Mouse (Mus musculus): Measurements from ENCODE around the gene Elof1.

Gene Elof1

DNA sequence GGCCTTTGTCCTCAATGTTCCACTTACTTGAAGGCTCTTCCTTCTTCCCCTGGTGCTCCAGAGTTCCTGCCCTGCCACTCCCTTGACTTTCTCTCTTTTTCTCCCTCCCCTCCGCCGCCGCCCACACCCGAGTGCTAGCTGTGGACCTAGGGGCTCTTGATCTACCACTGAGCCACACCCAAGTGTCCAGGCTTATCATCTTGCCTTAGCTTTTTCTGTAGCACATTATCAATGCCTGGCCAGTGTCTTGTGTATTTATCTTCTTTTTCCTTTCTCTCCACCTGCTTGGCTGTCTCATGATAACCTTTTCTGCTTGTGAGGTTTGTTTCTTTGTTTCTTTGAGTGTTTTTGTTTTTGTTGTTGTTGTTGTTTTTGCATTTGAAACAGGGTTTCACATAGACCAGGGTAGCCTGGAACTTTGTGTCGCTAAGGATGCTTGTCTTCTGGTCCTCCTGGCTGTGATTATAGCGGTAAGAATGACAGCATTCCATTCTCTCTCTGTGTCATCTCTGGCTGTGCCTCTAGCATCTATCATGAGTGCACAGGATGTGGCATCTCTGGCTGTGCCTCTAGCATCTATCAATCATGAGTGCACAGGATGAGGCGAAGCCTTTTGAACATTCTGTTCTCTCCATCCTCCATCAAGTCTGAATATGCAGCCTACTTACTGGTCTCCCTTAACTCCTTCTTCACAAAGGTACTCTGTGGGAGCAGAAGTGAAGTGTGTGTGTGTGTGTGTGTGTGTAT is 18.8 kb upstream of the Elof1 start, which contains the start of gene Acp5:
Acp5 (minus strand) TSS at position 68 of the 747 bp plus-strand sequence.
- DNase-seq, result no peak

DNA sequence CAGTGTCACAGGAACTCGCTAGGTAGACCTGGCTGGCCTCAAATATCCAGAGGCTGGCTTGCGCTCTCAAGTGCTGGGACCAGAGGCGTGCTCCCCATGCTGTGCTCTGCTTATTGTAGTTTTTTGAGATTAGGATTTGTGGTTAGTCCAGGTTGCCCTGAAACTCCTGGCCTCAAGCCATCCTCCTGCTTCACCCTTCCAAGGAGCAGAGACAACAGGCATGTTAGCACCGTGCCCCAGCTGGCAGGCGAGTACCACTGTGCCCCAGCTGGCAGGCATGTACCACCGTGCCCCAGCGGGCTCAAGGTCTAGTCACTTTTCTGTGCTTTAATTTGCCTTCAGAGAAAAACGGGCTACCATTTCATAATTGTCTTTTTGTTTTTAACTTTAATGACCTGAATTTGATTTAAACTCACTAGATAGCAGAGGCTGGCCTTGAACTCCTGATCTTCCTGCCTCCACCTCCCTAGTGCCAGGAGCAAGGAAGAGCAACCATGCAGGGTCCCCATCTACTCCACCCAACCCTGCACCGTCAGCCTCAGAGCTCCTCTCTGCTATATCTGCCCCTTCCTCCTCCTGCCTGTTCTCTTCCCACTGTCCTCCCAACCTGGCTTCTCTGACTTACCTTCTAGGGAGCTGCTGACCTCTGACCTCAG is 18.1 kb upstream of the Elof1 start:
- DNase-seq, result no peak

- DNase-seq, result no peak
These were observed 17.4 kb upstream of the Elof1 start for GRCm38 (mm10) chr9:22134246-22134890.

GRCm38 (mm10) chr9:22132220-22132619 is 15.2 kb upstream of the Elof1 start:
- no peak for DNase-seq

DNA sequence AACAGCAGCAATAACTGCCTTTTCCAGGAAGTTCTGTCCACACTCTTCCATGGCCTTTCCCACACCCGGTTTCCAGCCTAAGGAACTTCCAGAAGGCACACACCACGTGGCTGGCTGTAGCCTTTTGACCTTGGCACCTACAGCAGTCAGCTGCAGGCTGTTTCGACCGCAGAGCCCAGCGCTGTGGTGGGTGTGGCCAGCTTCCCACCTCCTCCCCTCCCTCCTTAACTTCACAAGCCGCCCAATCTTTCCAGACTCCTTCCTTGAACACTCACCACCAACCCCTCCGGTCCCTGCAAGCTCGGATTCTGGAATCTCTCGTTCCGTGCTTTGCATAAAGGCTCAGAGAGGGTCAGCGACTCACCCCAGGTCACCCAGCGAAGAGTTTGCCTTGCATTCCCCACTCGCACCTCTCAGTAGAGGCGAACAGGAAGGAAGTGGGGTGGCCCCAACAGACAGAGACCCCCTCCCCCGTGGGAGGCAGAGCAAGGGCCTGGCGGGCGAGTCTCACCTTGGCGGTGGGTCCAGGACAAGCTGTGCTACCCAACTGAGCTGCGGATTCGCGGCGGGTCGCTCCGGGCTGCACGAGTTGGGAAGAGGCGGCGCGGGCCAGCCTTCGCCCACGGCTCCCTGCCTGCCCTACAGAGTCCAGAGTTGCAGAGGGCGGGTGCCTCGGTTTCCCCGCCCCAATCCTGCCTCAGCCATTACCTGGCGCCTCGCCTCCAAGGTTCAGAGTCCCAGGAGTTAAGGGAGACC is 14.4 kb upstream of the Elof1 start:
- no peak for DNase-seq

DNA sequence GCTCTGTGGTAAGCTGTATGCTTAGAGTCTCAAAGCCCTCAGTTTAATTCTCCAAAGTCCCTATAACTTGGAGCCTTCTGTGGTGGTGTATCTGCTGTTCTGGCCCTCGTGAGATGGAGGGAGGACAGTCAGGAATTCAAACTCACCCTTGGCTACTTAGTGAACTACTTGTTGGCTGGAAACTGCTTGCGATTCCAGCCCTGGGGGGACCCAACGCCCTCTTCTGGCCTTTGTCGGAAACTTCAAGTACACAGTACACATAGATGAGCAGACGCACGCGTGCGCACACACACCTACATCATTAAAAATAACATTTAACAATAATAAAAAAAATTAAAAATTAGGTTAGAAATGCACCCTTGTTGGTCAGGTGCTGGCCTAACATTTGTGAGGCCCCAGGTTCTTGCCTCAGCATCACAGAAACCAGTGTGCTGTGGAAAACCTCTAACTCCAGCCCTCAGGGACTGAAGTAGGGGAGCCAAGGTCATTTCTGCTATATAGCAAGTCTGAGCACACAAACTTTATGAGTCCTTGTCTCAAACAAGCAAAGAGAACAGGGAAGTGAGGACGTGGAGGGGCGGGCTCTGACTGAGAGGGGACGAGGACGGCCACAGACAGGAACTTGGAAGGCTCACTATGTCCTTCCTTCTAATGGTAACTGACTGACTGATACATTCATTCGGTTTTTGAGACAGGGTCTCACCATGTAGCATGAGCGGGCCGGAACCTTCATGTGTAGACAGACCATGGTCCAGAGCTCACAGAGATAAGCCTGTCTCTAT is 8.5 kb upstream of the Elof1 start:
- DNase-seq, result no peak

DNA sequence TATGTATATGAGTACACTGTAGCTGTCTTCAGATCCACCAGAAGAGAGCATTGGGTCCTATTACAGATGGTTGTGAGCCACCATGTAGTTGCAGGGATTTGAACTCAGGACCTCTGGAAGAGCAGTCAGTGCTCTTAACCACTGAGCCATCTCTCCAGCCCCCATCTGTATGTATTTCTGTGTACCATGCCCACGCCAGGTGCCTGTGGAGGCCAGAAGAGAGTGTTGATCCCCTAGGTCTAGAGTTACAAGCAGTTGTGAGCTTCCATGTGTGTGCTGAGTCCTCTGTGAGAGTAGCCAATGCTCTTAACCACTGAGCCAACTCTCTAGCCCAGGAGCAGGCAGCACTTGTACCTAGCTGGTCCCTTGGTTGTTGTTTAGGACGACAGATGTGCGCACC is 7.2 kb upstream of the Elof1 start:
- no peak for DNase-seq

GRCm38 (mm10) chr9:22123069-22123609 is 6.2 kb upstream of the Elof1 start:
- no peak for DNase-seq

- DNase-seq, result no peak
These were observed 5.0 kb upstream of the Elof1 start for GRCm38 (mm10) chr9:22122005-22122404.

GRCm38 (mm10) chr9:22121545-22121944 is 4.6 kb upstream of the Elof1 start:
- DNase-seq, result no peak

DNA sequence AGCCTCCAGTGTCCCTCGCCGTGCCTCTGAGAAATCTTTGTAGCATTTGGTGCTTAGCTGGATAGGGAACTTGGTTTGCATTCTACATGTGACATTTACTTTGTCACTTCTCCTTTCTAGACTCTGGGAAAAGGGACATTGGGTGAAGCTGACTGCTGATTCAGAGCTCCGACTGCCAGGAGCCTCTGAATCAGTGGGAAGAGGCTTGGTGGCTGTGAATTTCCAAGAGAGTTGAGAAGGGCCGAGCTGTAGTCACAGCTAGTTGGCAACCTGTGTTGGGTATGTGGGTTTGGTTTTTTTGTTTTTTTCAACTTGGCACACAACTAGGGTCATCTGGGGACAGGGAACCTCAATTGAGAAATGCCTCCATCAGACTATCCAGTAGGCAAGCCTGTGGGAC is 2.6 kb upstream of the Elof1 start:
- DNase-seq, result no peak

DNA sequence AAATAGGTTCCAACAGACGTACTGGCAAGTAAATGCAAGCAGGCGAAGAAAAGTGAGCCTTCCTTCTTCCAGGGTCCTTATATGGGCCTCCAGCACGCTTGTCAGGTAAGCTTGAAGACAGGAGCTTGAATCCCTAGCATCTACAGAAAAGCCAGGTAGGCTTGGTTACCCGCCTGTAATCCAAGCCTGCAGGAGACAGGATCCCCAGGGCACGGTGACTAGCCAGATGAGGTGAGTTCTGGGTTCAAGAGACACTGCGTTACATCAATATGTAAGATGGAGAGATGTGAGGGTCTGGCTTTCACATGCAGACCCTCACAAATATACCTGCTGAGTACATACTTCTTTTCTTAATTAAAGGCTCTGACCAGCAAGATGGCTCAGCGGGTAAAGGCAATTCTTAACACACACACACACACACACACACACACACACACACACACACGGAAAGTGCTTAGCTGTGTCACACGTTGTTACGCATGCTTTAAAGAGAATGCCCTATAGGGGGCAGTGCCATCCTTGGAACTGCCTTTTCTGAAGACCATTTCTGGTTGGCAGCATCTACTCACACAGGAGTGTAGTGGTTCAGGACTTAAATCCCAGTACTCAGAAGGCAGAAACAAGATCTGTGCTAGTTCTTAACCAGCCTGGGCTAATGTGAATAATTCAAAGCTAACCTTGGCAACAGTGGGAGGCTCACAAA is 933 bp upstream of the Elof1 start:
- DNase-seq, result peak; percentile 63 to 82

DNA sequence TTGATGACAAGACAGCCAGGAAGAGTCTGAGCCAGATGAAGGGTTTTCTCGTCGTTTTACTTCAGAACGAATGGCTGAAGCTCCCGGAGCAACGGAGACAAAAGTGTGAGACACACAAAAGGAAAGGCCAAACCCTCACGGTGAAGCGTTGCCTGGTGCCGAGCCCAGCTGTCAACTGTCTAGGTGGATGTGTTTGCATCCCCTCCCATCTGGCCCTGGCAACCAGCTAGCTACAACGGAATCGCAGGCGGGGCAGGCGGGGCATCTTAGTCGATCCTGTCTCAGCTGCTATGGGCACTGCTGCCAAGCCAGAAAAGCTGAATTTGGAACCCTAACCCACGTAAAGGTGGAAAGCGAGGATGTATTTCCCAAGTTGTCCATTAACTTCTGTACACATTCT is 886 bp downstream of the Elof1 start:
- DNase-seq, result peak in 1 of 2 experiments; percentile 35

DNA sequence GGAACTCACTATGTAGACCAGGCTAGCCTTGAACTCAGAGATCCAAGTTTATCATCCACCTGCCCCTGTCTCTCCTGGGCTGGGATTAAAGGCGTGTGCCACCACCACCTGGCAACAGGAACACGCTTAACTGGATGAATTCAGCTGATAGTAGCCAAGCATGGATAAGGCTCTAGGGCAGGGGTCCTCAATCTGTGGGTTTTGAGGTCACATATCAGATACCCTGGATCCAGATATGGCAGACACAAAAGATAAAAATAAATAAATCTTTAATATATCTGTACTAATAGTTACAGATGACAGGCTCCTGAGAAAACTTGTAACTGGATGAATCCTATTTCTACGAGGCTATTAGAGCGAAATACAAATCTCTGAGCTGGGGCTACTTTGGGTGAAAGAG is 1.3 kb downstream of the Elof1 start:
- no peak for DNase-seq

- DNase-seq, result no peak
These were observed 8.8 kb downstream of the Elof1 start for GRCm38 (mm10) chr9:22108194-22108593.

- DNase-seq, result no peak
These were observed 17.1 kb downstream of the Elof1 start for GRCm38 (mm10) chr9:22099922-22100321.

DNA sequence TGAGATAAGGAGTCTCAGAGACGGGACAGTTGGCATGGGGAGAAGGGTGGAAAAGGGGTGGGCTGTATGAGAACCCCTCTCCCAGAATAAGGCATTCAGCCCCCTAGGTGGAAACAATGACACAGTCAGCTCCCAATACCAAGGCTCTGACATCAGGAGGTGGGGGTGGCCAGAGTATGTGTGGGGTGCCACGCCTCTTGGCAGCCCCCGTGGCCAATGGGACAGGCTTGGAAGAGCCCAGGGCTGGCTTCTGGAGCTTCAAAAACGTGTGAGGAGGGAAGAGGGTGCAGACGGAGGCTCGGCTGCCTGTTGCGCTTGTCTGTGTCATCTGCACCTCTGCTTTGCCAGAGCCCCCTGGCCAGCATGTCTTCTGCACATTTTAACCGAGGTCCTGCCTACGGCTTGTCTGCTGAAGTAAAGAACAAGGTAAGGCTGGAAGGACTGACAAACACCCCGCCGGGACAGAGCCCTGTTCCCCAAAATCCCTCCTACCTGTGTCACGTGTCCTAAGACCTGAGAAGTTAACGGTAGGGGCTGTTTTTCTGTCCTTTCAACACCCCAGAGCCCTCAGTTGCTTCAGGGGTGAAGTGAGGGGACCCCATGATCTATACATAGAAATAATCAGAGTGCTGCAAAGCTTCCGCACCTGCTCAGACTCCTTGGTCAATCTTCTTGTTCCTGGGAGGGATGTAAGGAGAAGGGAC is 17.8 kb downstream of the Elof1 start, which contains the start of gene Cnn1:
Cnn1 (plus strand) TSS at position 224 of the 704 bp plus-strand sequence.
- no peak for DNase-seq

GRCm38 (mm10) chr9:22095854-22096307 is 21.1 kb downstream of the Elof1 start:
- peak; percentile 90 to 95 for DNase-seq

DNA sequence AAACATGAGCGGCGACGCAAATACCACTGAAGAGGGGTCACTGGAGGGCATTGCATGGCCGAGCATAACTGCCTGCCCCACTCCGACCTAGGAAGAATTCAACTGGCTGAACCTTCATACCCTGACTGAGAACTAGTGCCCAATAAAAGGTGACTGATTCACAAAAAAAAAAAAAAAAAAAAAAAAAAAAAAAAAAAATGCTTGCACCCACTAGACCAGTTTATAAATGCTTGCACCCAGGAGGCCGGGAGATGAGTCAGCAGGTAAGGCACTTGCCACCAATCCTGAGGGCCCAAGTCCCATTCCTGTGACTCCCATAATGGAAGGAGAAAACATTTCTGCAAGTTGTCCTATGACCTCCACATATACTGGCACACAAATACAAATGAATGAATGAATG is 24.2 kb downstream of the Elof1 start:
- no peak for DNase-seq

DNA sequence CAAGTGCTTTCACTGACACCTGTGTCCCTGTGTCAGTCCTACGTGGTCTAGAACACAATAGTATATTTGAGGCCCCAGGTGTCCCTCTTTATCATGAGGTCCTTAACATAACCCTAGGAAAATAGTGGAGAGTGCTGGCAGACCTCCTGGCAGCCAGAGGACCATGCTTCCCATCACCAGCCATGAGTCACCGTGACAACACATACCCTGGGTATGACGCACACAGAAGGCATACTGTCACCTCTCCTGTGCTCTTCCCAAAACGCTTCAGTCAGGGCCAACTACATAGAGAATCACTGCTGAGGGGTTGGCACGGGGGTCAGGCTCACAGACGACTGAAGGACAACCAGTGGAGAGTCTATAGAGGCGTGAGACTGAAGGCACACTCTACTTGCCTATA is 27.0 kb downstream of the Elof1 start:
- no peak for DNase-seq

- DNase-seq, result no peak
These were observed 27.7 kb downstream of the Elof1 start for GRCm38 (mm10) chr9:22089281-22089680.
